Comparison of ENCODE assay signal across 8 mouse cellular contexts in the genomic region with DNA sequence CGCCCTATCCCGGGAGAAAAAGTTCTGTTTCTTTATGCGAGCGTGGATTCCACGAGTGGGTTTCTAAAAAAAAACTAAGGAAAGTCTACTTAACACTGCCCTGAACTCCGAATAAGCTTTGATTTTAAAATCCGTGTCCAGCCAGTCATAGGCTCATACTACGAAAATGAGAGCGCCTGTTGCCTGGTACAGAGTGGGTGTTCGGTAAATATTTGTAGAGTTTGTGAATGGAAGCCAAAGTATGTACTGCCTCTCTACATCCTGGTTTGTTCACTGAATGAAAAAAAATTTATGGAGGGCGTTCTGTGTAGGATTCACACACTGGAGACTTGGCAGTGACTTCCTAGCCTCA. TPM values are rescaled to one million over a fixed set of nuclear protein-coding genes. Genes with fewer than 3 reads are reported as not detected.
DNase-seq lines count a peak whose midpoint lies in the region; ATAC-seq and TF ChIP-seq lines count a peak whose summit lies in the region.

No protein-coding gene starts in this region.

- H3K27ac ChIP-seq in heart, adult 2 months, result peak overlapping the region; percentile 21
- no peak overlapping the region for H3K27ac ChIP-seq in forebrain, embryonic 16.5 days (ENCODE audit: low read length)
- H3K27ac ChIP-seq in lung, embryonic 16.5 days (ENCODE audit: low read length), result peak overlapping the region; percentile 82

- 4% methylated on average over 11 of the region's 11 CpGs for WGBS in heart, adult 2 months
- WGBS in forebrain, embryonic 16.5 days, result 14% methylated on average over 11 of the region's 11 CpGs
- WGBS in lung, embryonic 16.5 days, result 2% methylated on average over 11 of the region's 11 CpGs

- no peaks in the 10 kb centered on the region for H3K27me3 ChIP-seq in heart, adult 2 months (ENCODE audit: control insufficient read depth, insufficient read depth, low read length)
- H3K27me3 ChIP-seq in forebrain, embryonic 16.5 days (replicated peaks; ENCODE audit: control insufficient read depth, insufficient read depth, low read length), result no peaks in the 10 kb centered on the region
- H3K27me3 ChIP-seq in lung, embryonic 16.5 days (ENCODE audit: control insufficient read depth, insufficient read depth, low read depth, low read length), result no peaks in the 10 kb centered on the region

- intact Hi-C loops in heart, adult 2 months (cut with DNase I), result loop anchor here (5.0 kb wide), 2 partner anchors 64 to 159 kb away; a partner anchor contains a TSS

- TF ChIP-seq POLR2A in heart, adult 2 months (IDR thresholded peaks at IDR 0.05; ENCODE audit: insufficient read depth, low read depth, low read length), result no peak

- H3K9ac ChIP-seq in heart, adult 2 months (ENCODE audit: low read depth, low read length), result peak overlapping the region; percentile 36
- peak overlapping the region; percentile 87 for H3K9ac ChIP-seq in forebrain, embryonic 16.5 days (replicated peaks; ENCODE audit: low read depth, low read length)
- H3K9ac ChIP-seq in lung, embryonic 16.5 days (ENCODE audit: low read length), result peak overlapping the region; percentile 88

- peak; percentile 43 for ATAC-seq in CD4-positive, CD25-positive, alpha-beta regulatory T cell, adult 4 months
- peak; percentile 16; the same call in 1 of the 2 replicates for ATAC-seq in forebrain, embryonic 16.5 days
- ATAC-seq in lung, embryonic 16.5 days (ENCODE audit: low read depth), result peak; percentile 36

- no peak for DNase-seq in heart, adult 2 months
- no peak for DNase-seq in heart, adult 9 months (ENCODE audit: low spot score in 2 of 2)
- no peak for DNase-seq in frontal cortex, postnatal 10 days (ENCODE audit: low spot score in 2 of 2)
- DNase-seq in natural killer cell, adult 2 months (ENCODE audit: low spot score in 2 of 2), result no peak
- no peak for DNase-seq in urinary bladder, postnatal 14 days (ENCODE audit: low spot score)

- no peaks in the 10 kb centered on the region for H3K36me3 ChIP-seq in heart, adult 2 months (ENCODE audit: control insufficient read depth, insufficient read depth, low read length)
- no peaks in the 10 kb centered on the region for H3K36me3 ChIP-seq in forebrain, embryonic 16.5 days (ENCODE audit: control insufficient read depth, insufficient read depth)
- H3K36me3 ChIP-seq in lung, embryonic 16.5 days (ENCODE audit: control insufficient read depth, insufficient read depth, low read length), result 0 out of 2 replicates have a peak, but pooled peaks cover 2% of the 10 kb centered on the region

- no peak for TF ChIP-seq CTCF in heart, adult 2 months (IDR thresholded peaks at IDR 0.05)

- H3K4me2 ChIP-seq in forebrain, embryonic 16.5 days (ENCODE audit: low read length), result peak overlapping the region; percentile 84
- H3K4me2 ChIP-seq in lung, embryonic 16.5 days (ENCODE audit: low read depth, low read length), result peak overlapping the region; percentile 80

- peak overlapping the region; percentile 81 for H3K4me3 ChIP-seq in heart, adult 2 months
- peak overlapping the region; percentile 94 for H3K4me3 ChIP-seq in forebrain, embryonic 16.5 days (replicated peaks; ENCODE audit: low read length)
- peak overlapping the region; percentile 82 for H3K4me3 ChIP-seq in lung, embryonic 16.5 days (ENCODE audit: low read length)

- H3K9me3 ChIP-seq in forebrain, embryonic 16.5 days (ENCODE audit: control insufficient read depth, low read length), result no peaks in the 10 kb centered on the region
- H3K9me3 ChIP-seq in lung, embryonic 16.5 days (ENCODE audit: control insufficient read depth, low read length), result no peaks in the 10 kb centered on the region

- H3K79me2 ChIP-seq in heart, adult 2 months (replicated peaks; ENCODE audit: control insufficient read depth, insufficient read depth, low read length), result no peaks in the 10 kb centered on the region; the same call in 1 of the 2 replicates

- TF ChIP-seq EP300 in heart, adult 2 months (IDR thresholded peaks at IDR 0.05; ENCODE audit: insufficient read depth, low read depth, low read length), result no peak

- H3K4me1 ChIP-seq in heart, adult 2 months (ENCODE audit: control insufficient read depth, insufficient read depth, low read length), result peaks cover 4% of the 10 kb centered on the region
- H3K4me1 ChIP-seq in forebrain, embryonic 16.5 days (replicated peaks; ENCODE audit: control insufficient read depth, insufficient read depth, low read length), result peaks cover 19% of the 10 kb centered on the region
- peaks cover 18% of the 10 kb centered on the region for H3K4me1 ChIP-seq in lung, embryonic 16.5 days (replicated peaks; ENCODE audit: control insufficient read depth, insufficient read depth, low read length)

RNA-seq across cellular contexts. Expression of a gene that starts 0.3 kb away (rescaled TPM):
- total RNA-seq in heart, adult 2 months (2021), result 10 to 100 TPM in 1 of 2 experiments, 1 to 10 TPM in 1; 9.6 to 10.1 TPM
- polyA plus RNA-seq in heart, adult 2 months (2012; rRNA removed), result 10.3 and 14.6 TPM in 2 replicates
- polyA plus RNA-seq in CD4-positive, CD25-positive, alpha-beta regulatory T cell, adult 4 months (2017; shearing (Covaris generic)), result 10 to 100 TPM; 11.3 to 12.1 TPM
- polyA plus RNA-seq in forebrain, embryonic 16.5 days (2015; fragmentation: Nextera tagmentation; extraction: Ambion mirVana), result 5.3 and 7.1 TPM in 2 replicates
- polyA plus RNA-seq in lung, embryonic 16.5 days (2015; fragmentation: Nextera tagmentation; extraction: Ambion mirVana), result 19.3 and 20.9 TPM in 2 replicates

Comparison
In these comparisons a context has a peak if more than half of its experiments do, and no peak if none do; other contexts are left out.
1. H3K9ac ChIP-seq: peak in every context shown above with its lines; median percentile 88 in lung, embryonic 16.5 days; 87 in forebrain, embryonic 16.5 days; 36 in heart, adult 2 months.